Mouse (Mus musculus) layer of hippocampus, postnatal 10 days (tissue): ENCODE data around the gene Rabgef1. TPM values are rescaled to one million over a fixed set of nuclear protein-coding genes. Genes with fewer than 3 reads are reported as not detected.

Experiments
- DNase-seq, 2 experiments: peaks; one replicate each; pipeline ENCODE4 v3.0.0; 2021; ENCODE audit warnings: low spot score in 2 of 2
- long read RNA-seq: library from polyadenylated mRNA; stranded (forward); transcript quantifications from one replicate; pipeline ENCODE4 v2.0.0, GENCODE M21; 2023
- total RNA-seq, 2 experiments: library from RNA; stranded (reverse); gene quantifications; 2 replicates each; pipeline ENCODE4 v1.2.3; 2021

The Rabgef1 gene
- total RNA-seq: 10 to 100 TPM; 31.8 to 38.1 TPM
- long read RNA-seq, transcript Rabgef1-203 (9 exons, 2,690 nt): major isoform, 10 of 25 reads
- long read RNA-seq, partial matches to known transcripts: 0 of 25 reads
- long read RNA-seq, other reads (novel, unspliced or antisense): 15 of 25 reads

DNA sequence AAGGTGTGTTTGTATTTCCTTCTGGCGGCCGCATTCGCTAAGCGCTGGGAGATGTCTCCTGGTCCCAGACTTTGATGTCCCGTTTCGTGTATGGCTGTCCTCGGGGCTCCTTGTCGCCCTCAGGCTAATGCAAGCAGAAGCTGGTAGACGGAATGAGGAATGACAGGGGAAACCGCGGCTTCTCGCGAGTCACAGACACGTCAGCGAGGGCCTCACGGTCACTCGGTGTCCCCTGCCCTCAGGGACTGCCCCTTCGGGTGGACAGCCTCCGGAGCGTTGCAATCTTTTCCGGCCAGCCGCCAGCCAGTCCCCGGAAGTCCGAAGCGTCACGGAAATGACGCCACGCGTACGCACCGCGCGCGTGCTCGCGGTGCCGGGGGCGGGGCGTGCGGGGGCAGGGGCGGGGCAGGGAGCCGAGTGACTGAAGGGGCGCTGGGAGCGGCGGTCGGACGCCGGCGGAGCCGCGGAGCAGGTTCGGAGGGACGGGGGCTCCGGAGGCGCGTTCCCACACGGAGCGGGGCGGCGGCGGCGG, at the start of gene Rabgef1:
Gene Rabgef1 (plus strand): TSS at position 376 of the 532 bp plus-strand sequence.
- peak; percentile 93 to 95 for DNase-seq

DNA sequence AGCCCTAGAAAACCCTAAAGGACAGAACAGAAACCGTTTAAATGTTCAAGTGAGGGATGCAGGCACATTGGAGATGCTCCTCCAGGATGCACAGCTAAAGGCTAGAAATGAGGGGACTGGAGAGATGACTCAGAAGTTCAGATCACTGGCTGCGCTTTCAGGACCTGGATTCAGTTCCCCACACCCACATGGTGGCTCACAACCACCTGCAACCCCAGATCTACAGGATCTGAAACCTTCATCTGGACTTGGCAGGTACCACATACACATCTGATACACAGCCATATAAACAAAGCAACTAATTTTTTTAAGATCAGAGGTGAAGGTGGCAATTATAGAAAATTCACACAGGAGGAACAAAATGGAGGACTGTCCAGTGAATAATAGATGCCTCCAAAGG, 49.2 kb upstream of the Rabgef1 start:
- DNase-seq: no peak

DNA sequence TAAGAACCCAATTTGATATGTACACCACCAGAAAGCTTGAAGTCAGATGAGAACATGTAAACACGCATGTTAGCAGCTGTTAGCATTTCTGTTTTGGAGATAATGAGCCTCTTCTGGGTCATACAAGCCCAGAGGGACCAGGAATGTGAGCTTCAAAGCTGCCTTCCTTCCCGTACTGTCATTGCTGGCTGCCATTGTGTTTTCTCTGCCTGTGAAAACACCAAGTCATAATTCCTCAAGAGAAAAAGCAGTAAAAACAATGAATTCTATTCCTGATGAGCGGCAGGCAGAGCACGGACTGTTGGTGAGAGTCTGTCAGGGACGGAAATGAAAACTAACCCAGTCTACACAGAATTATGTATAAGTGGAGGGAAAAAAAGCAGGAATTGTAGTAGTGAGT, 47.3 kb upstream of the Rabgef1 start:
- DNase-seq: no peak

DNA sequence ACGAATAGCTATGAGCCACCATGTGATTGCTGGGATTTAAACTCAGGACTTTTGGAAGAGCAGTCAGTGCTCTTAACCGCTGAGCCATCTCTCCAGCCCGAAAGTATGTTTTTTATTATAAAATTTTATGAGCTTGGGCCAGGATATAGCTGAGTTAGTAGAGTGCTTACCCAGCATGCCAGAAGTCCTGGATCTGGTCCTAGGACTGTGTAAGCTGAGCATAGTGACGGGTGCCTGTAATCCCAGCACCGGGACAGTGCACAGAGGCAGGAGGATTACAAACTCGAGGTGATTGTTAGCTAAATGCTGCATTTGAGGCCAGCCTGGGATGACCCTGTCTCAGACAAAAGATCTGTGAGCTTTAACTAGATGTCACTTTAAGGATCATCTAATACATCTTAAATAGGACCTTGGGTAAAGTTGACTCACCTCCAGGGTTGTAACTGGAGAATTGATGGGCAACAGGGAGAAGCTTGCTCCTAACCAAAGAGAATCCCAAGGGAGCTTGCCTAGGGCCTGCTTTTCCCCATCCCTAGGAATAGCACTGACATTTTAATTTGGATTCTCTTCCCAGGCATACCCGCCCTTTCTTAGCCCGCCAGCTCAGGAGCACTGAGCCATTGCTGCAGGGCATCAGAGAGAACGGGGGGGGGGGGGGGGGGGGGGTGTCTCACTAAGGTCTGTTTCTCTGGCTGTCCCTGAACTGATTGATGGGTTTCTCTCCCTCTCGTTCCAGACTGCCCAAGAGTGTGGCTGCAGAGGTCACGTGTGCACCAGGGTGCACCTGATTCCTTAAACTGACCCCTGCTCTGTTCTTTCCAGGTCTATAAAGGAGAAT, 42.7 kb upstream of the Rabgef1 start:
- DNase-seq: no peak

- DNase-seq: no peak
Observed at GRCm38 (mm10) chr5:130129524-130129793, 42.1 kb upstream of the Rabgef1 start.

DNA sequence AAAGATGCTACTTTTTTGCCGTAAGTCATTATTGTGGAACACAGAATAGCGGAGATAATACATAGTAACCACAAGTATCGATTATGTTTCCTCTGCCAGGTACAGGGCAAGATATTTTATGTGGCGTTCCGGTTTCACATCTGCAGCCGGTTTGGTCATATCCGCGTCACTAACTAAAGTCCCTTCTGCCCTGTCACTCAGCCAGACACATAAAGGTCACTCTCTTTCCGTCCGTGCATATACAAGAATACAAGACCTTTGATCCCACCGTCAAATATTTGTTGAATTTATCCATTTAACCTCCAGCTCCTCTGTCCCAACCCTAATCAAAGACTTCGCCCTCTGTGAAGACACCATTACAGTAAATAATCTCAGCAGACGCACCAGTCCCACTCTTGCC, 35.0 kb upstream of the Rabgef1 start:
- DNase-seq: no peak

GRCm38 (mm10) chr5:130139393-130139792, 32.2 kb upstream of the Rabgef1 start:
- DNase-seq: peak; percentile 83

DNA sequence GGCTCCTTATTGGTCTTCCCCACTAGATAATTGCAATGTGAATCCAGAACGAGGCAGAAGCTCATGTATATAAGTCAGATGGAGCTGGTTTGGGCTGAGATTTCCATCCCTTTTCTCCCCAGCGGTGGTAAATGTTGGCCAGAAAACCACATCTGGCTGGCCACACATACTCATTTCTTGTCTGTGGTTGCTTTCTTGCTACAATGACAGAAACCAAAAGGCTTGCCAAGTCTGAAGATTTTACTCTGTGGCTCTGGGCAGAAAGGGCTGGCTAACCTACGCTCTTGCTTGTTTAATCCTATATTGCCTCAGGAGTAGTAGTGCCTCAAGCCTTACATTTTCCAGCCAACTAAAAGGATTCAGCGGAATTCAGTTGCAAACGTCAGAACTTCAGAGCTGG, 30.5 kb upstream of the Rabgef1 start:
- DNase-seq: no peak

DNA sequence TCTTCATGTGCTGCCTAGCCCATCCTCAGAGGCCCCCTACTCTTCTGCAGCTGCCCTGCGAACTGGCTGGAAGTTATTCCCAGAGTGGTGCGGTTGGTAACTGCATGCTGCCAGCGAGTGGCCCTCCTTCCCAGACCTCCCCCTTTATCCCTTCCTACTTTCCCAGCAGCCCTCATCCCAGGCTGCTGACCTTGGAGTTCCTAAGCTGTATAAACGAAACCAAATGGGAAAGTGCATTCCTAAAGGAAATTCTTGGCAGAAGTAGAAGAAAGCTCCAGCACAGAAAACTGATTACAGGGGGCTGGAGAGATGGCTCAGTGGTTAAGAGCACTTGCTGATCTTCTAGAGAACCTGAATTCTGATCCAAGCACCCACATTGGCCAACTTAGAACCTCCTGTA, 29.6 kb upstream of the Rabgef1 start:
- no peak for DNase-seq

DNA sequence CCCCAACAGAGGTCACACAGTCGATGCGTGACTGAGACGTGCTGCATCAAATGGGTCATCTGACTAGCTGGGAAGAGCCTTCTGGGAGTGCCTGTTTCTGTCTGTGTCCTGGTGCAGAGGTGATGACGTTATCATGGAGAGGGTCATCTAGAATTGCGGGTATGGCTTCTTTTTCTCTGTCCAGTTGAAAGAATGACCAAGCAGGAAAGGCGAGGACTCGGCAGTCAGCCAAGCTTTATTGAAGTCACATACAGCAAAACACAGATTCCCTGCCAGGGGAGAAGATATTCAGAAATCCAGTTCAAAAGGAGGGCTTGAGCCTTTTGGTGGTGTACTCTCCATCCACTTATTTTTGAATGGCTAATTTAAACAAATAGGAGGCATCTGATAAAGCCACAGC, 28.5 kb upstream of the Rabgef1 start:
- no peak for DNase-seq

DNA sequence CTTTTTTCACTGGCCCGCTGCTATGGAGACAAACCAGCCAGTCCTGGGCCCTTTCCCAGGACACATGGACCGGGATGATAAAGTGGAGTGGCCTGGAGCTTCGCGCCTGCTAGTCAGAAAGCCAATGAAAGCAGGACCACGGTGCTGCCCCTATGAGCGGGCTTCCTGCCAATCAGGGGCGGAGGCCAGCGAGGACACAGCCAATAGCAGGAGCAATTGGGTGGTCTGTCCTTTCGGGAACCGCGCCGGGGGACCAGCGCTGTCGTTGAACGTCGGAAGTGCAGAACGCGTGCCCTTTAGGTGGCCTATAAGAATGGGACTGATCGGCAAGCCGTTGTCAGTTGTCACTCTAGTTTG, 27.6 kb upstream of the Rabgef1 start:
- DNase-seq: peak; percentile 81 to 85

- DNase-seq: peak; percentile 95 to 96
Observed at GRCm38 (mm10) chr5:130144334-130145312, 27.0 kb upstream of the Rabgef1 start, which contains the start of gene Kctd7. Kctd7 (plus strand) TSS chr5:130144861.

- no peak for DNase-seq
Observed at GRCm38 (mm10) chr5:130145961-130146360, 25.6 kb upstream of the Rabgef1 start.

- DNase-seq: no peak
Observed at GRCm38 (mm10) chr5:130149726-130150310, 21.8 kb upstream of the Rabgef1 start.

- no peak for DNase-seq
Observed at GRCm38 (mm10) chr5:130154286-130154685, 17.3 kb upstream of the Rabgef1 start.

- no peak for DNase-seq
Observed at GRCm38 (mm10) chr5:130158545-130158944, 13.1 kb upstream of the Rabgef1 start.

DNA sequence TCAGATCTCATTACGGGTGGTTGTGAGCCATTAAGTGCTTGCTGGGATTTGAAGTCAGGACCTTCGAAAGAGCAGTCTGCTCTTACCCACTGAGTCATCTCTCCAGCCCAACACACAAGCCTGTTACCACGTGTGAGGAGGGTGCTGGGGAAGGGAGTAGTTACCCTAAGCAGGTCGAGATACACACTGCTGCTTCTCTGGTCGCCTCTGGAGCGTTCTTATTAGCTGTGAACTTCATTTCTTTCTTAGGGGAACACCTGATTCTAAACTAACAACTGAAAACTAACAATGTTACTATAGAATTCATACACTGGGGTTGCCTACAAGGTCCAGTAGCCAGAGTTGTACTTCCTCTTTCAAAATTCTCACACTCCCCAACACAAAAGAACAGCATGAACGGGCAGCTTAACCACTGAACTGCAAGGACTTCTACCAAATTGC, 11.8 kb upstream of the Rabgef1 start:
- DNase-seq: no peak

- peak; percentile 75 to 82 for DNase-seq
Observed at GRCm38 (mm10) chr5:130163670-130164069, 7.9 kb upstream of the Rabgef1 start.

DNA sequence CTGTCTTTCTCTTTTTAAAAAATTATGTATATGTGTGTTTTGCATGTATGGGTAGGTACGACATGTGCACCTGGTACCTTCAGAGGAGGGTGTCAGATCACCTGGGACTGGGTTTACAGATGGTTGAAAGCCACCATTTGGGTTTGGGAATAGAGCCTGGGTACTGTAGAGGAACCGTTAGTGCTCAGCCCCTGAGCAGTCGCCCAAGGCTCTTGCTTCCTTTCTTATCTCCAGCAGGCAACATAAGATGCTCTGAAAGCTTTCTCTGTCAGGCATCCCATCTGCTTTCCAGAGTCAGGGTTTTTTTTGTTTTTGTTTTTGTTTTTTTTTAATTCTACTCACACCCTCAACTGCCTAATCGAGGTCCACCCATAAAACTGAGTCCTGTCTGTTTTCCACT, 6.4 kb upstream of the Rabgef1 start:
- DNase-seq: no peak

DNA sequence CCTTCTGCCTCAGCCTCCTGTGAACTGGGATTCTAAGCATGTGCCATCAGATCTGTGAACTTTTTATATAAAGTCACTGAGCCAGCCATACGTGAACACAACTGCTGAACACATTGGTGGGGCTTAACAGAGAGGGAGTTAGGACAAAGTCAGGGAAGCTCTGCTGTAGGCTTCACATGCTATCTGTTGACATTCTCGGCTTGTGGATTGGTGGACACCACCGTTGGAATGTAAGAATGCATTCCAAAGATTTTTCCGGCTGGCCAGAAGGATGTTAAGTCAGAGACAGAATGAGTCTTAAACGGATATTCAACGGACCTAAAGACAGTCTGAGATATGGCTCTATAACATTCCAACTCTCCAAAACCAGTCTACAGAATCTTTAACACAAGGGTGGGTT, 2.5 kb upstream of the Rabgef1 start:
- DNase-seq: no peak
